Mouse (Mus musculus): ENCODE measurements around the gene Egfr. TPM values are rescaled to one million over a fixed set of nuclear protein-coding genes. Genes with fewer than 3 reads are reported as not detected.

Gene Egfr
- polyA plus RNA-seq, 1 experiment from 2014 or later = 9.0 TPM

GRCm38 (mm10) chr11:16830531-16831227 is 78.7 kb downstream of the Egfr start:
- Histone ChIP-seq H3K4me2 (no peak overlapping the region), H3K36me3 (no peaks in the 10 kb centered on the region), H3K9me3 (no peaks in the 10 kb centered on the region), H3K4me1 (replicated peaks) (0 out of 2 replicates have a peak, but pooled peaks cover 5% of the 10 kb centered on the region), H3K27me3 (no peaks in the 10 kb centered on the region), H3K4me3 (replicated peaks) (no peak overlapping the region), H3K9ac (replicated peaks) (no peak overlapping the region), H3K27ac (no peak overlapping the region)
- no peak for ATAC-seq (ENCODE audit: insufficient number of reproducible peaks, insufficient read depth, low FRiP score, low TSS enrichment, low read depth)
- 69% methylated on average over 8 of the region's 8 CpGs for WGBS

DNA sequence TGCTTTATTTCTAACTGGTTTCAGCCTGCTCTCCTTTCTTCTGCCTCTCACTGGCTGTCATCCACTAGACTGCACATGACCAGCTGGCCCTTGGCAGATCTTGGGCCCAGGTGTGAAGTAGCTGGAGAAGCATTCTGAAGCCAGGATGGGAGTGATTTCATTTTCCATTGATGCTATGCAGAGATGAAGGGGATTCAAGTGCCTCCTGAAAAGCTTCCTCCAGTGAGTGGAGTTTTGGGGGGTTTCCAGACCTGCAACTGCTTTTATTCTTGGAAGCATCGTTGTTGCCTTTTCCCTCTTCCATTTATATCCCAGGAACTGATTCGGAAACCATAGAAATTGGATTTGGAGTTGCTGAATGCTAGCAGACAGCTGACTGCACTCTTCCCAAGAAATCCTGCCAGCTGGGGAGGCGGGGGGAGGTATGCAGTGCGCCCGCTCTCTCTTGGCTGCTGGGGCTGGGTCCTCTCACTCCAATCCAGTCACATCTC is 80.0 kb downstream of the Egfr start:
- H3K4me3 ChIP-seq (replicated peaks) = no peak overlapping the region
- no peak for ATAC-seq (ENCODE audit: insufficient number of reproducible peaks, insufficient read depth, low FRiP score, low TSS enrichment, low read depth)
- 0 out of 2 replicates have a peak, but pooled peaks cover 5% of the 10 kb centered on the region for H3K4me1 ChIP-seq (replicated peaks)
- H3K4me2 ChIP-seq = no peak overlapping the region
- H3K36me3 ChIP-seq = no peaks in the 10 kb centered on the region
- H3K27ac ChIP-seq = no peak overlapping the region
- H3K9me3 ChIP-seq = no peaks in the 10 kb centered on the region
- H3K27me3 ChIP-seq = no peaks in the 10 kb centered on the region
- 90% methylated on average over 5 of the region's 5 CpGs for WGBS
- no peak overlapping the region for H3K9ac ChIP-seq (replicated peaks)

GRCm38 (mm10) chr11:16838772-16839171 is 86.8 kb downstream of the Egfr start:
- Histone ChIP-seq H3K4me3 (replicated peaks) (no peak overlapping the region), H3K27me3 (no peaks in the 10 kb centered on the region), H3K9ac (replicated peaks) (no peak overlapping the region), H3K4me1 (replicated peaks) (peaks cover 20% of the 10 kb centered on the region), H3K4me2 (no peak overlapping the region), H3K36me3 (no peaks in the 10 kb centered on the region), H3K9me3 (no peaks in the 10 kb centered on the region), H3K27ac (no peak overlapping the region)
- WGBS = 86% methylated on average over 3 of the region's 3 CpGs
- no peak for ATAC-seq (ENCODE audit: insufficient number of reproducible peaks, insufficient read depth, low FRiP score, low TSS enrichment, low read depth)

GRCm38 (mm10) chr11:16842924-16843323 is 90.9 kb downstream of the Egfr start:
- WGBS = 88% methylated on average over 3 of the region's 3 CpGs
- Histone ChIP-seq H3K27ac (no peak overlapping the region), H3K4me2 (no peak overlapping the region)

DNA sequence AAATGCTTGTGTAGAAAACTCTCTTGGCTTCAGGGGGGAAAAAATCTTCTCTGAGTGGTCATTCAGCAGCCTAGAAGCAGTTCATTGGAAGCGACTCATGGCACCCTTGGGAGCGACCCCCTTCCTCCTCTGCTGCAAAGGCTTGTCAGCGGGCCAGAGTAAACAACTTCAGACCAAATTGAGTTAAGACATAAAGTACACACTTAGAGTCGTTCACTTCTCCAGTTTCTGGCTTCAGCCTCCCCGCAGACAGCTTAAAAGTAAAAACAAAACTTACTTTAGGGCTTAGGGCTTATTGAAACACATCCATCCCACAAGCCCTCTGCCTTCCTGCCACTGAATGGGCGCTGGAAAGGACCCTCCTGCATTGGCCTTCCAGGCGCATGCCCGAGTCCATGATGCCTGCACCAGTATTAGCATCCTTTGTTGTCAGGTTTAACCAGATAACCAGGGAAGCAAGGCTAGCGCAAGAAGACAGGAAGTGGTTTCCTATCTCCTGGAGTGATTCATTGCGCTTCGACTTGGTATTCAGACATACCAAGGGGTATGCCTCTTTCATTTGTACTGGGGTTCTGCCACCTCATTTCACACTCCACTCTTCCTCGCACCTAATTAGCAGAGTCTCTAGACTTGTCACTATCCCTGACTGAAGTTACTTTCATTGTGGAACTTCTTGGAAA is 92.0 kb downstream of the Egfr start:
- H3K27ac ChIP-seq = peak overlapping the region; percentile 80

More at GRCm38 (mm10) chr11:16842924-16843323, 90.9 kb downstream of the Egfr start:
- peaks cover 29% of the 10 kb centered on the region for H3K4me1 ChIP-seq (replicated peaks)
- ATAC-seq (ENCODE audit: insufficient number of reproducible peaks, insufficient read depth, low FRiP score, low TSS enrichment, low read depth) = no peak
- no peaks in the 10 kb centered on the region for H3K36me3 ChIP-seq
- H3K9me3 ChIP-seq = no peaks in the 10 kb centered on the region
- no peaks in the 10 kb centered on the region for H3K27me3 ChIP-seq
- no peak overlapping the region for H3K4me3 ChIP-seq (replicated peaks)
- H3K9ac ChIP-seq (replicated peaks) = no peak overlapping the region

DNA sequence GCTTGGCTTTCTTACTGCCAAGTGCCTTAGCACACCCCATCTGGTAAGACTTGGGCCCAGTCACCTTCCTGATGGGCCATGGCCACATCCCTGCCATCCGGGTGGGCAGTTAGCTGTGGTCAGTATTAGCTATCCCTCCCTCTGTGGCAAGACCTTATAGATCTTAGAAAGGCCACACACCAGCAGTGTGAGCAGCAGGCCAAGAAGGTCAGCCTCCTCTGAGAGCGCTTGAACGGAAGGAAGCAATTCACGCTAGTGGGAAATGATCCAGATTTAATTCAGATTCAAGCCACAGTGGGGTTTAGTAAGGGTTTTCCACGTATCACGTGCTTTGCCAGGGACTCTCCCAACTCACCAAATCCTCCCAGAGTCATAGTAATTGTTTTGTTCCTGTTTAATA is 96.9 kb downstream of the Egfr start:
- Histone ChIP-seq H3K4me1 (replicated peaks) (peaks cover 9% of the 10 kb centered on the region), H3K36me3 (no peaks in the 10 kb centered on the region), H3K27ac (no peak overlapping the region), H3K4me3 (replicated peaks) (no peak overlapping the region), H3K9ac (replicated peaks) (no peak overlapping the region), H3K4me2 (no peak overlapping the region), H3K9me3 (no peaks in the 10 kb centered on the region), H3K27me3 (no peaks in the 10 kb centered on the region)
- WGBS = 81% methylated on average over 6 of the region's 6 CpGs
- no peak for ATAC-seq (ENCODE audit: insufficient number of reproducible peaks, insufficient read depth, low FRiP score, low TSS enrichment, low read depth)

More for the DNA sequence above, 92.0 kb downstream of the Egfr start:
- H3K4me1 ChIP-seq (replicated peaks) = peaks cover 29% of the 10 kb centered on the region
- no peak overlapping the region for H3K9ac ChIP-seq (replicated peaks)
- no peak overlapping the region; the same call in 1 of the 2 replicates for H3K4me2 ChIP-seq
- H3K4me3 ChIP-seq (replicated peaks) = no peak overlapping the region
- H3K9me3 ChIP-seq = no peaks in the 10 kb centered on the region
- 49% methylated on average over 12 of the region's 12 CpGs for WGBS
- H3K36me3 ChIP-seq = no peaks in the 10 kb centered on the region
- peak; percentile 78; the same call in 1 of the 2 replicates for ATAC-seq (ENCODE audit: insufficient number of reproducible peaks, insufficient read depth, low FRiP score, low TSS enrichment, low read depth)
- H3K27me3 ChIP-seq = no peaks in the 10 kb centered on the region

DNA sequence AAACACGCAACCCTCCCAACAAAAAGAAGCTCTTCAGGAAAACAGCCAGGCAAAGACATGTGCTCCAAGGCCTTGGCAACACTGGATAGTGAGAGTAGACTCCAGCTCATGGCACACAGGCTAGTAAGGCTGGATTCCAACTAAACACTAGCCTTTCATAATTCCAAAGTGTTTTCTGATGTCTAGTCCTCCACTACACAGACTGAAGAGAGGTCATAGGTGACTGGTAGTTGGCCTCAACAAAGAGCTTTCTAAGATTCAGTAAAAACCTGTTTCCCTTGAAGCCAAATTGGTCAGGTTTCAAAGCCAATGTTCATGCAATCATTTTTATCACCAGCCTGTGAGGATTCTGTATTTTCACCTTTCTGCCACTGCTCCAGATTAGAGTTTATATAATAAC is 99.4 kb downstream of the Egfr start:
- Histone ChIP-seq H3K36me3 (no peaks in the 10 kb centered on the region), H3K9me3 (no peaks in the 10 kb centered on the region), H3K27ac (no peak overlapping the region), H3K4me1 (replicated peaks) (no peaks in the 10 kb centered on the region), H3K4me2 (no peak overlapping the region), H3K4me3 (replicated peaks) (no peak overlapping the region), H3K27me3 (no peaks in the 10 kb centered on the region), H3K9ac (replicated peaks) (no peak overlapping the region)
- ATAC-seq (ENCODE audit: insufficient number of reproducible peaks, insufficient read depth, low FRiP score, low TSS enrichment, low read depth) = no peak
- 95% methylated on average over 1 of the region's 1 CpGs for WGBS

DNA sequence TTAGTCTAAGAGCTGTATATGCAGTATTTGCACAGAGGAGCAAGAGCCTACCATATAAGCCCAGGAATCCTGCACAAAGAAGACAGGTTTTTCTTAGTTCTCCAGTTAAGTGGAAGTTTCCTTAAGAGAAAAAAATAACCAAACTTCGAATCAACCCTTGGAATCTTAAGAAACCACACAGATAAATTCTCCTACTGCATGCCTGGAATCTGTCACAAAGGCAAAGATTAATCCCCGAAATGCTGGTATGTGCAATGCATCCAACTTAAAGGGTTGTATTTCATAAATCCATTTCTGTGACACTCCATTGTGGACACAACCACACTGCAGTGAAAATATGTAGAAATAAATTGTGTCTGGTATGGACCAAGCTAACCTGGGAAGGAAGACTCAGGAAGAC is 102.1 kb downstream of the Egfr start:
- Histone ChIP-seq H3K4me3 (replicated peaks) (no peak overlapping the region), H3K9me3 (no peaks in the 10 kb centered on the region), H3K27ac (no peak overlapping the region), H3K4me2 (no peak overlapping the region), H3K36me3 (no peaks in the 10 kb centered on the region), H3K9ac (replicated peaks) (no peak overlapping the region), H3K4me1 (replicated peaks) (no peaks in the 10 kb centered on the region), H3K27me3 (no peaks in the 10 kb centered on the region)
- no peak for ATAC-seq (ENCODE audit: insufficient number of reproducible peaks, insufficient read depth, low FRiP score, low TSS enrichment, low read depth)
- WGBS = 76% methylated on average over 2 of the region's 2 CpGs

DNA sequence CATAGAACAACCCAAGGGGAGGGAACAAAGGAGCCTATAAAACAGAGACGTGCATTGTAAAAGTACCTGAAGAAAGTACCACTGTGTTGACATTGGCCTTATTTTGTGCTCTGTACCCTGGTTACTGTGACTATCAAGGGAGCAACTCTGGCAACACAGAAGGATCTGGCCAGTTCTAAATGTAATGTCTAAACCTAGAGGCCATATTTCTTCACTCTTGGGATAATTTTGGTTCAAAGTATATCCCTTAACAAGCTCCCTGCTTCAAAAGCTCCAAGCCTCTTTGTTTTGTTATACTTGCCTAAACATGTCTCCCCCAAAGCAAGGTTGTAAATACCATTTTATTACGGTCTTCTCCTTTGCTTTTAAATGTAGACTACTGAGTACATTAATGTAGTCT is 105.3 kb downstream of the Egfr start:
- WGBS = 58% methylated on average over 2 of the region's 2 CpGs
- Histone ChIP-seq H3K4me3 (replicated peaks) (no peak overlapping the region), H3K9ac (replicated peaks) (no peak overlapping the region), H3K27me3 (no peaks in the 10 kb centered on the region), H3K4me1 (replicated peaks) (peaks cover 7% of the 10 kb centered on the region), H3K9me3 (no peaks in the 10 kb centered on the region), H3K27ac (no peak overlapping the region), H3K4me2 (no peak overlapping the region), H3K36me3 (no peaks in the 10 kb centered on the region)
- ATAC-seq (ENCODE audit: insufficient number of reproducible peaks, insufficient read depth, low FRiP score, low TSS enrichment, low read depth) = no peak

GRCm38 (mm10) chr11:16861037-16861436 is 109.0 kb downstream of the Egfr start:
- WGBS = 58% methylated on average over 6 of the region's 6 CpGs
- H3K4me2 ChIP-seq = no peak overlapping the region
- no peaks in the 10 kb centered on the region for H3K36me3 ChIP-seq
- no peak overlapping the region for H3K27ac ChIP-seq
- no peak overlapping the region for H3K9ac ChIP-seq (replicated peaks)
- H3K4me3 ChIP-seq (replicated peaks) = no peak overlapping the region
- H3K4me1 ChIP-seq (replicated peaks) = peaks cover 7% of the 10 kb centered on the region
- no peaks in the 10 kb centered on the region for H3K27me3 ChIP-seq
- no peak for ATAC-seq (ENCODE audit: insufficient number of reproducible peaks, insufficient read depth, low FRiP score, low TSS enrichment, low read depth)
- no peaks in the 10 kb centered on the region for H3K9me3 ChIP-seq

GRCm38 (mm10) chr11:16863547-16863946 is 111.5 kb downstream of the Egfr start:
- Histone ChIP-seq H3K27ac (no peak overlapping the region), H3K4me2 (no peak overlapping the region), H3K9ac (replicated peaks) (no peak overlapping the region), H3K4me1 (replicated peaks) (peaks cover 7% of the 10 kb centered on the region), H3K4me3 (replicated peaks) (no peak overlapping the region), H3K36me3 (no peaks in the 10 kb centered on the region), H3K27me3 (no peaks in the 10 kb centered on the region), H3K9me3 (no peaks in the 10 kb centered on the region)
- ATAC-seq (ENCODE audit: insufficient number of reproducible peaks, insufficient read depth, low FRiP score, low TSS enrichment, low read depth) = no peak

Data from limb, embryonic 12.5 days (tissue).